Mouse (Mus musculus) embryonic facial prominence, embryonic 14.5 days (tissue): ENCODE measurements at regions not wholly inside any gene's neighbourhood (a gene's known extent, or its start where the extent isn't known, plus 50 kb on each side); places are given as distances from the start of the nearest gene placed in this dataset.
A peak's percentile ranks its signal among the peaks of the same experiment; 100 is the strongest.

Experiments
- ATAC-seq: fragments of 200-750 bp; cut with Nextera tagmentation; 2 replicates; pipeline ENCODE4 v1.8.0; 2017; ENCODE audit warnings: low read depth, moderate number of reproducible peaks, moderate TSS enrichment
- DNase-seq: peaks from one replicate; pipeline ENCODE4 v3.0.0-alpha.2; 2015; ENCODE audit warnings: low spot score
- H3K27ac ChIP-seq: fragments of 300-500 bp; sonication (generic); replicated peaks from 2 replicates; pipeline ENCODE4 v1.5.1; 2014; ENCODE audit warnings: low read depth, mild to moderate bottlenecking, low read length, moderate library complexity
- H3K27me3 ChIP-seq: fragments of 300-500 bp; sonication (generic); replicated peaks from 2 replicates; pipeline ENCODE4 v1.6.1; 2014; ENCODE audit warnings: low read length; ENCODE audit not compliant: control insufficient read depth, insufficient read depth
- H3K36me3 ChIP-seq: fragments of 300-500 bp; sonication (generic); 2 replicates; pipeline ENCODE4 v1.6.1; 2014; ENCODE audit warnings: low read length, mixed read lengths; ENCODE audit not compliant: control insufficient read depth, insufficient read depth
- H3K4me1 ChIP-seq: fragments of 300-500 bp; sonication (generic); 2 replicates; pipeline ENCODE4 v1.6.1; 2014; ENCODE audit warnings: antibody characterized with exemption, low read length; ENCODE audit not compliant: control insufficient read depth, insufficient read depth
- H3K4me2 ChIP-seq: fragments of 300-500 bp; sonication (generic); 2 replicates; pipeline ENCODE4 v1.6.1; 2014; ENCODE audit warnings: low read depth, mild to moderate bottlenecking, low read length, moderate library complexity, mixed read lengths
- H3K4me3 ChIP-seq: fragments of 300-500 bp; sonication (generic); 2 replicates; pipeline ENCODE4 v1.5.1; 2014; ENCODE audit warnings: low read depth, mild to moderate bottlenecking, low read length
- H3K9ac ChIP-seq: fragments of 300-500 bp; sonication (generic); 2 replicates; pipeline ENCODE4 v1.6.1; 2014; ENCODE audit warnings: low read depth, mild to moderate bottlenecking, low read length, moderate library complexity, mixed read lengths
- H3K9me3 ChIP-seq: fragments of 300-500 bp; sonication (generic); 2 replicates; pipeline ENCODE4 v1.6.1; 2016; ENCODE audit warnings: low read length; ENCODE audit not compliant: control insufficient read depth
- WGBS: fragments of 180-500 bp; shearing (Covaris S2); extraction: QIAGEN DNeasy Blood & Tissue Kit; methylation state at CpG from one replicate; pipeline ENCODE4 v1.1.7; 2014; 5-methylcytosine and 5-hydroxymethylcytosine counted together

DNA sequence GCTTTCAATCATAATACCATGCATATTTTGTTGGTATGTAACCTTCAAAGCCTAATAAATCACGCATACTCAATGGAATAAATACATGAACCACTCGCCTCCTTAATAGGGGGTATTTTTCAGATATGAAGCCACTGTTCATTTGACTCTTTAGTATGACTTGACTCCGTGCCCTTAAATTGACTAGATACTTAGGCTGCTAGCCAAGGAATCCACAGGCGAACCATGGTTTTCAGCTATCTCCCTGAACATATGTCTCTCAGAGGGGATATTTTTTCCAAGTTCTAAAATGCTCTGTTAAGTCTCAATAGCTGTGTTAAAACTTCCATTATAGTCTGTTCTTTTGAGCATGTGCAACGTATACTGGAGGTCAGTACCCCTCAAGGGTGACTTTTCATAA is 413.8 kb upstream of the Adgrb3 start:
- DNase-seq (peak; percentile 7), ATAC-seq (no peak)
- 69% methylated on average over 5 of the region's 5 CpGs for WGBS
- Histone ChIP-seq H3K36me3 (no peaks in the 10 kb centered on the region), H3K4me2 (no peak overlapping the region), H3K9me3 (no peaks in the 10 kb centered on the region), H3K27me3 (no peaks in the 10 kb centered on the region), H3K4me3 (no peak overlapping the region), H3K27ac (no peak overlapping the region), H3K4me1 (no peaks in the 10 kb centered on the region), H3K9ac (no peak overlapping the region)

DNA sequence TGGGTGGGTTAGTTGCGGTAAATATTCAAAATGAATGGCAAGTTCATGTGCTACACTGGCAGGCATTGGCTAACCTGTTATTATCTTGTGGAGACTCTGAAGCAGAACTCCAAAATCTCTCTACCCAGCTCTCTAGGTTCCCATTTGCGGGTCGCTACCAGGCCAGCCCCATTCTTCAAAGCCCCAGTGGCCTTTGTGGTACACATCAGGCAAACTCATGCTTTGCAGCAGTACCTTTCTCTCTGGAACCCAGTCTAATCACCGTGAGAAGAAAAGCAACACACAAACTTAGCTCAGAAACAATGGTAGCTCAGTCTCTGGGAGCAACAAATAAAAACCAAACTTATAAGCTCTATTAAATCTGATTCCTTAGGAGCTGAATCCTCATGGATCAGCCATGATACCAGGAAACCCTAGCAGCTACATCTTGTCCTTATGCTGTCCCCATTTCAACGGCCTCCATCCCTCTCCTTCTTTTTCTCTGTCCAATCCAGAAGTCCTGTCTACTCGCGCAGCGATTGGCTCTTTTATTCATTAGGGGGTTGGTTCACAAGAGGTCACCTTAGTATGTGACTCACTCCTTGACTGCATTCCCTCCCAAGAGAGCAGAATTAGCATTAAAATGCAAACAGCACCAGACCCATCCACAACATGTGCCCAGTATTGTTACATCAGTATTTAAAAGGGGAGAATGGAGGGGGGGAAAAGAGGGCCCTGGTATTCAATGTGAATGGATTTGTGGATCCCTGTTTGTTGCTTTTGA is 400.0 kb upstream of the Adgrb3 start:
- DNase-seq (no peak), ATAC-seq (no peak)
- Histone ChIP-seq H3K27ac (no peak overlapping the region), H3K4me3 (no peak overlapping the region), H3K4me2 (no peak overlapping the region), H3K9ac (no peak overlapping the region), H3K4me1 (no peaks in the 10 kb centered on the region), H3K9me3 (no peaks in the 10 kb centered on the region), H3K36me3 (no peaks in the 10 kb centered on the region), H3K27me3 (no peaks in the 10 kb centered on the region)
- WGBS: 74% methylated on average over 8 of the region's 8 CpGs

DNA sequence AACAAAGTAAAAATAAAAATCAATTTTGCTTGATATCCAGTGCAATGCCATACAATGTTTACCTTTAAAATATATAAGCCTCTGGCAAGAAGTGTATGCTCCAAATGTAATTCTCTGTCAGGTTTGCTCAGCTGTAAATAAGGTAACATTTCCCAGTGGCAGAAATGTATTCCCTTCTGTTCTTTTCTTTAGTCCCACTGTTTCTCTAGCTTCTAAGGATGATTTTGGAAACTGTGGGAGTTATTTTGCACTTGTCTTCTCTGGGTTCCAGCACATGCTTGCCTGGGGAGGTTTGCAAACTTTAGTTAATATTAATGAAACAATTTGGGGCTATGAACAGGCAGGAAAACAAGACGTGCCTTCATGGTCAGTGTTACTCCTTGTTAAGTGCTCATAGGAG is 374.9 kb upstream of the Adgrb3 start:
- no peaks in the 10 kb centered on the region for H3K4me1 ChIP-seq
- no peak overlapping the region for H3K27ac ChIP-seq
- H3K27me3 ChIP-seq: no peaks in the 10 kb centered on the region
- no peak for DNase-seq
- H3K36me3 ChIP-seq: no peaks in the 10 kb centered on the region
- H3K4me2 ChIP-seq: no peak overlapping the region
- ATAC-seq: no peak
- no peak overlapping the region for H3K4me3 ChIP-seq
- H3K9me3 ChIP-seq: no peaks in the 10 kb centered on the region
- H3K9ac ChIP-seq: no peak overlapping the region
- WGBS: 44% methylated on average over 1 of the region's 1 CpGs
